Mouse (Mus musculus) limb, embryonic 14.5 days (tissue): ENCODE results near the gene Fbxl17. TPM values are rescaled to one million over a fixed set of nuclear protein-coding genes. Genes with fewer than 3 reads are reported as not detected.
A peak's percentile ranks its signal among the peaks of the same experiment; 100 is the strongest.

Experiments used
- ATAC-seq: fragments of 200-750 bp; cut with Nextera tagmentation; 2 replicates; pipeline ENCODE4 v1.8.0; 2017; ENCODE audit warnings: low read depth, moderate number of reproducible peaks, moderate TSS enrichment; ENCODE audit not compliant: low FRiP score
- DNase-seq: peaks from one replicate; pipeline ENCODE4 v3.0.0-alpha.2; 2015; ENCODE audit warnings: low spot score
- H3K27ac ChIP-seq: fragments of 300-500 bp; sonication (generic); replicated peaks from 2 replicates; pipeline ENCODE4 v1.5.1; 2014; ENCODE audit warnings: low read depth, mild to moderate bottlenecking, low read length, moderate library complexity, mixed read lengths
- H3K27me3 ChIP-seq: fragments of 300-500 bp; sonication (generic); 2 replicates; pipeline ENCODE4 v1.6.1; 2014; ENCODE audit warnings: low read length, mixed read lengths; ENCODE audit not compliant: control insufficient read depth, insufficient read depth
- H3K36me3 ChIP-seq: fragments of 300-500 bp; sonication (generic); 2 replicates; pipeline ENCODE4 v1.6.1; 2014; ENCODE audit warnings: mild to moderate bottlenecking, low read length, moderate library complexity, mixed read lengths; ENCODE audit not compliant: control insufficient read depth, insufficient read depth
- H3K4me1 ChIP-seq: fragments of 300-500 bp; sonication (generic); 2 replicates; pipeline ENCODE4 v1.6.1; 2014; ENCODE audit warnings: antibody characterized with exemption, low read length, mixed read lengths; ENCODE audit not compliant: control insufficient read depth, insufficient read depth
- H3K4me2 ChIP-seq: fragments of 300-500 bp; sonication (generic); replicated peaks from 2 replicates; pipeline ENCODE4 v1.6.1; 2014; ENCODE audit warnings: low read depth, mild to moderate bottlenecking, low read length, moderate library complexity; ENCODE audit not compliant: severe bottlenecking
- H3K4me3 ChIP-seq: fragments of 300-500 bp; sonication (generic); replicated peaks from 2 replicates; pipeline ENCODE4 v1.5.1; 2014; ENCODE audit warnings: low read length
- H3K9ac ChIP-seq: fragments of 300-500 bp; sonication (generic); 2 replicates; pipeline ENCODE4 v1.6.1; 2014; ENCODE audit warnings: mild to moderate bottlenecking, low read depth, low read length, moderate library complexity; ENCODE audit not compliant: severe bottlenecking
- H3K9me3 ChIP-seq: fragments of 300-500 bp; sonication (generic); 2 replicates; pipeline ENCODE4 v1.6.1; 2016; ENCODE audit warnings: low read length; ENCODE audit not compliant: control insufficient read depth
- POLR2A ChIP-seq: fragments of 200-500 bp; IDR thresholded peaks from 2 replicates; pipeline ENCODE4 v1.8.0; 2012; ENCODE audit warnings: inconsistent platforms, mild to moderate bottlenecking, moderate library complexity, borderline replicate concordance; ENCODE audit not compliant: insufficient read depth, insufficient read length; ENCODE audit errors: extremely low read depth
- WGBS: fragments of 180-500 bp; shearing (Covaris S2); extraction: QIAGEN DNeasy Blood & Tissue Kit; methylation state at CpG from one replicate; pipeline ENCODE4 v1.1.7; 2014; 5-methylcytosine and 5-hydroxymethylcytosine counted together
- polyA plus RNA-seq, 2 experiments: library from polyadenylated mRNA; depleted of rRNA in 1 of 2; stranded (reverse) in 1 of 2; unstranded in 1 of 2; fragments of >200 nt; fragmentation: Nextera tagmentation in 1 of 2; extraction: Ambion mirVana in 1 of 2; gene quantifications; 2 replicates each; pipeline versions ENCODE4 v1.2.1 to v1.2.3; 2012 to 2014

The Fbxl17 gene
- polyA plus RNA-seq, 2 experiments = 12.6 to 12.9 TPM

- Histone ChIP-seq H3K9ac (no peak overlapping the region), H3K4me1 (peaks cover 4% of the 10 kb centered on the region; the same call in 1 of the 2 replicates), H3K36me3 (no peaks in the 10 kb centered on the region), H3K4me2 (no peak overlapping the region), H3K4me3 (no peak overlapping the region), H3K9me3 (no peaks in the 10 kb centered on the region), H3K27me3 (no peaks in the 10 kb centered on the region), H3K27ac (no peak overlapping the region)
- 38% methylated on average over 2 of the region's 2 CpGs for WGBS
- TF ChIP-seq POLR2A = no peak
- ATAC-seq (no peak), DNase-seq (no peak)
These were observed 204.3 kb downstream of the Fbxl17 start for GRCm38 (mm10) chr17:63295471-63295870.

DNA sequence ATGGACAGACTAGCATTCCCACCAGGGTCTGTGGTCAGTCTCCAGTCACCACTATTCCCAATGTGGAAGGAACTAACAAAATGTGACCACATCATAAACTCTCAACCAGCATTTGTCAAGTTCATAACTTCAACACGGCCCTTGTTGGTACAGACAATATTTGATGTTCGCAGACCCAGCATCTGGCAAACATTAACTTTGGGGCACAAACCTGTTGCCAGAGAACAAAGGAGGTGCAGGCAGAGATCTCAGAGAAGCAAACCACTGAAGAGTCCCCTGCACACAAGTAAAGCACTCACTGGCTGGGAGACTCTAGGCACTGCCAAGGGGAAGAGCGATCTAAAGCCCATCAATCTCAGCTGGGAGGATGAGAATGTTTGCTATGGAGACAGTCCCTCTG lies 204.9 kb downstream of the Fbxl17 start:
- no peaks in the 10 kb centered on the region for H3K9me3 ChIP-seq
- H3K9ac ChIP-seq = no peak overlapping the region
- H3K4me3 ChIP-seq = no peak overlapping the region
- no peaks in the 10 kb centered on the region for H3K27me3 ChIP-seq
- WGBS = 39% methylated on average over 3 of the region's 3 CpGs
- no peaks in the 10 kb centered on the region for H3K36me3 ChIP-seq
- no peak for DNase-seq
- H3K4me1 ChIP-seq = peaks cover 4% of the 10 kb centered on the region; the same call in 1 of the 2 replicates
- no peak overlapping the region for H3K4me2 ChIP-seq
- TF ChIP-seq POLR2A = no peak
- H3K27ac ChIP-seq = no peak overlapping the region
- no peak for ATAC-seq

- H3K4me2 ChIP-seq = no peak overlapping the region
- peaks cover 4% of the 10 kb centered on the region; the same call in 1 of the 2 replicates for H3K4me1 ChIP-seq
- TF ChIP-seq POLR2A = no peak
- H3K27ac ChIP-seq = no peak overlapping the region
- no peaks in the 10 kb centered on the region for H3K9me3 ChIP-seq
- DNase-seq (no peak), ATAC-seq (no peak)
- no peak overlapping the region for H3K4me3 ChIP-seq
- no peak overlapping the region for H3K9ac ChIP-seq
- no peaks in the 10 kb centered on the region for H3K27me3 ChIP-seq
- 80% methylated on average over 3 of the region's 3 CpGs for WGBS
- H3K36me3 ChIP-seq = no peaks in the 10 kb centered on the region
These were observed 205.8 kb downstream of the Fbxl17 start for GRCm38 (mm10) chr17:63293979-63294378.

GRCm38 (mm10) chr17:63289317-63289913 lies 210.4 kb downstream of the Fbxl17 start:
- ATAC-seq = no peak
- peaks cover 9% of the 10 kb centered on the region; the same call in 1 of the 2 replicates for H3K4me1 ChIP-seq
- no peaks in the 10 kb centered on the region for H3K9me3 ChIP-seq
- H3K27me3 ChIP-seq = no peaks in the 10 kb centered on the region
- DNase-seq = peak; percentile 20
- no peak overlapping the region for H3K9ac ChIP-seq
- no peak overlapping the region for H3K4me2 ChIP-seq
- no peak overlapping the region for H3K27ac ChIP-seq
- TF ChIP-seq POLR2A = no peak
- 85% methylated on average over 1 of the region's 1 CpGs for WGBS
- H3K36me3 ChIP-seq = no peaks in the 10 kb centered on the region
- no peak overlapping the region for H3K4me3 ChIP-seq

GRCm38 (mm10) chr17:63288850-63289249 lies 211.0 kb downstream of the Fbxl17 start:
- no peak for TF ChIP-seq POLR2A
- H3K27ac ChIP-seq = no peak overlapping the region
- H3K4me1 ChIP-seq = peaks cover 9% of the 10 kb centered on the region; the same call in 1 of the 2 replicates
- no peaks in the 10 kb centered on the region for H3K27me3 ChIP-seq
- ATAC-seq = no peak
- no peaks in the 10 kb centered on the region for H3K36me3 ChIP-seq
- H3K9ac ChIP-seq = no peak overlapping the region
- whole genome bisulfite sequencing = 88% methylated on average over 4 of the region's 4 CpGs
- H3K9me3 ChIP-seq = no peaks in the 10 kb centered on the region
- H3K4me2 ChIP-seq = no peak overlapping the region
- no peak overlapping the region for H3K4me3 ChIP-seq
- DNase-seq = no peak
